Mouse (Mus musculus) ES-E14 (cell line): Measurements from ENCODE around the gene Nrg4. TPM values are rescaled to one million over a fixed set of nuclear protein-coding genes. Genes with fewer than 3 reads are reported as not detected.
A peak's percentile ranks its signal among the peaks of the same experiment; 100 is the strongest.

Source experiments
- DNase-seq: peaks from one replicate; pipeline ENCODE4 v3.0.0-alpha.2; 2013; ENCODE audit warnings: low read depth, low spot score
- H3K27ac ChIP-seq: 2 replicates; pipeline ENCODE4 v1.5.1; 2012; ENCODE audit warnings: low read depth, mild to moderate bottlenecking, low read length, moderate library complexity, mixed read lengths; ENCODE audit not compliant: poor library complexity, insufficient read depth, severe bottlenecking
- H3K36me3 ChIP-seq: 2 replicates; pipeline ENCODE4 v1.6.1; 2012; ENCODE audit warnings: mild to moderate bottlenecking, low read length, moderate library complexity, mixed read lengths; ENCODE audit not compliant: control insufficient read depth, poor library complexity, insufficient read depth, severe bottlenecking
- H3K4me1 ChIP-seq, 2 experiments: fragments of 150-350 bp in 1 of 2; sonication (generic) in 1 of 2; 2 replicates each; pipeline ENCODE4 v1.6.1; 2012; ENCODE audit warnings: low read length in 2 of 2, mild to moderate bottlenecking in 1 of 2, mixed read lengths in 1 of 2; ENCODE audit not compliant: control insufficient read depth in 2 of 2, insufficient read depth in 2 of 2, poor library complexity in 1 of 2
- H3K4me3 ChIP-seq, 2 experiments: fragments of 150-350 bp in 1 of 2; sonication (generic) in 1 of 2; 2 replicates each; pipeline ENCODE4 v1.5.1; 2012; ENCODE audit warnings: low read length in 2 of 2, low read depth in 1 of 2, mild to moderate bottlenecking in 1 of 2, mixed read lengths in 1 of 2; ENCODE audit not compliant: insufficient read depth in 1 of 2, poor library complexity in 1 of 2, severe bottlenecking in 1 of 2
- H3K9ac ChIP-seq: 2 replicates; pipeline ENCODE4 v1.6.1; 2012; ENCODE audit warnings: low read depth, mild to moderate bottlenecking, low read length, mixed read lengths; ENCODE audit not compliant: poor library complexity, insufficient read depth, severe bottlenecking
- H3K9me3 ChIP-seq: fragments of 150-350 bp; sonication (generic); 2 replicates; pipeline ENCODE4 v1.6.1; 2012; ENCODE audit warnings: low read depth, mild to moderate bottlenecking, low read length; ENCODE audit not compliant: control insufficient read depth, insufficient read depth
- CHD2 ChIP-seq: IDR thresholded peaks from 2 replicates; pipeline ENCODE4 v1.6.1; 2014; ENCODE audit warnings: mild to moderate bottlenecking, low read depth, low read length, inconsistent platforms
- HCFC1 ChIP-seq: IDR thresholded peaks from 2 replicates; pipeline ENCODE4 v1.6.1; 2012; ENCODE audit warnings: low read length, inconsistent platforms, borderline replicate concordance; ENCODE audit not compliant: insufficient read depth
- MAFK ChIP-seq: IDR thresholded peaks from 2 replicates; pipeline ENCODE4 v1.6.1; 2014; ENCODE audit warnings: mild to moderate bottlenecking, low read depth, low read length, inconsistent platforms; ENCODE audit not compliant: insufficient read depth
- ZC3H11A ChIP-seq: IDR thresholded peaks from 2 replicates; pipeline ENCODE4 v1.6.1; 2012; ENCODE audit warnings: low read depth, mild to moderate bottlenecking, inconsistent platforms, low read length, borderline replicate concordance
- ZNF384 ChIP-seq: IDR thresholded peaks from 2 replicates; pipeline ENCODE4 v1.6.1; 2012; ENCODE audit warnings: low read depth, low read length, inconsistent platforms
- in situ Hi-C, 2 experiments: fragments of 600-800 bp; cut with MboI; formaldehyde crosslinking; loops; one replicate each; pipeline ENCODE4 v1.15.1; 2025; ENCODE audit warnings: low sequenced_read_pairs in 2 of 2, inconsistent platforms in 1 of 2; ENCODE audit not compliant: unreplicated experiment in 2 of 2
- total RNA-seq: library from RNA; depleted of rRNA; stranded (reverse); fragments of 300-350 nt; gene quantifications from 2 replicates; pipeline ENCODE4 v1.2.3, GENCODE M21; 2012

Nrg4 gene
- total RNA-seq, 1 experiment, result 5.8 TPM

DNA sequence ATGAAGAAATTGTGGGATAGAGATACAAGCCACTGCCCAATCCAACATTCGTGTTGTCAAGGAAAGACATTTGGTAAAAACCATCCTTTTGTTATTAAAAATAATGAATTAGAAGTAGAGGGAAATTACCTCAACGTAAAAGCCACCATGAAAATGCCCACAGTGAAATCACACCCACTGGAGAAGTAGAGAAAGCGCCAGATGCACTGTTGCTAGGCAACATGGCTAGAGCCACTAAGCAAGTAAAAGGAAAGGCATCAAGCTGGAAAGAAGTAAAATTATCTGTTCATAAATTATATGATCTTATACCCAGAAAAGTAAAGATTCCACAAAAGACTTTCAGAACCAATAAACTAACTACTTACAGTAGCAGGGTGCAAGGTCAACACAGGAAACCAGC lies 100.4 kb downstream of the Nrg4 start:
- Histone ChIP-seq H3K9ac (no peak overlapping the region), H3K27ac (no peak overlapping the region), H3K4me1 (peaks cover 4 to 5% of the 10 kb centered on the region in 2 experiments; a peak in 2 of 4 replicates), H3K4me3 (no peak overlapping the region), H3K9me3 (no peaks in the 10 kb centered on the region), H3K36me3 (peaks cover 20% of the 10 kb centered on the region)
- in situ Hi-C loops, result no loop called here
- TF ChIP-seq ZC3H11A (no peak), ZNF384 (no peak), CHD2 (no peak)
- no peak for DNase-seq

DNA sequence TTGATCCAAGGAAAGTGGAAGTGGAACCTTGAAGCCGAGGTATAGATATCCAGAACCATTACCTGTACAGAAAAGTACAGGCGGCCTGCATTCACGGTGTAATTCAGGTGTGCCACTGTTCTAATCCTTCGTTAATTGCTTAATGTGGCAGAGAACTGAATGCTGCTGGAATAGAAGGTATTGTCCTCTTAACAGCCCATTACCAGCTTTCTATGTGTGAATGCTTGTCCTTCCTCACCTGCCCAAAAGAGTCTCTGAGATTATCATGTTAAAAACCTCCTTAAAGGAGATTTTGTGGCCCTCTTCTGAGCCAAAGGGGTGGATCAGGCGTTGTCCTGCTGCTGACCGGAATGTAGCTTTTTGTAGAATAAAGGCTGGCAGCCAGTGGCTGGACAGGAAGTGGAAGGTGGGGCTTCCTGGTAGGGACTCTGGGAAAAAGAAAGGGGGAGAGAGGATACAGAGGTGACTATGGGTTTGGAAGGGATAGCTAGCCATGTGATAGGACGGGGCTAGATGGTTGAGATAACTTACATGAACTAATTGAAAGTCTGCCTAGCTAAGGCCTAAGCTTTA lies 101.4 kb downstream of the Nrg4 start:
- no peak for DNase-seq
- no peaks in the 10 kb centered on the region for H3K9me3 ChIP-seq
- 0 out of 2 replicates have a peak, but pooled peaks have one; percentile 43 for TF ChIP-seq CHD2
- no peak for TF ChIP-seq HCFC1
- H3K9ac ChIP-seq, result no peak overlapping the region
- in situ Hi-C loops, result no loop called here
- no peak overlapping the region for H3K4me3 ChIP-seq
- peak overlapping the region; percentile 7; the same call in 1 of the 2 replicates for H3K27ac ChIP-seq
- H3K4me1 ChIP-seq, result peaks cover 4 to 5% of the 10 kb centered on the region in 2 experiments; a peak in 2 of 4 replicates
- peaks cover 27% of the 10 kb centered on the region for H3K36me3 ChIP-seq

DNA sequence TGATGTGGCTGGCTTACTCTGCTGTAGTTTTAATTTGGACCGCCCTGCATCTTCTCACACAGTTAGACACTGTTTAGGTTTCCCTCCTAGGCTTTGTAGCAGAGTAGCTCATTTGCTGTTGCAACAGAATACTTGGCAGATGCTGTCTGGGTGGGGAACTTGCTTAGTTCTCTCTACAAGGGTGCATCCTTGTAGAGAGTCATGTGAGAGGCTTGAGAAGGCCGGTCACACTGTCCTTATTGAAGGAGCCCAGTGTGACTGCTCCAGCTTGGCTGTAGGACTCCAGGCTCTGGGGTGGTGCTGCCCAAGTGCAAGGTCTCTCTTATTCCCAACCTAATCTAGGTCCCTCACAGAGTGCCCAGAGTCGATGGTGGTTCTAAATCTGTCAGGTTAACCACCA lies 109.3 kb downstream of the Nrg4 start:
- H3K4me1 ChIP-seq, result peaks cover 16 to 40% of the 10 kb centered on the region in 2 experiments
- peak overlapping the region; percentile 22; the same call in 1 of the 2 replicates for H3K9ac ChIP-seq
- DNase-seq, result no peak
- no peak for TF ChIP-seq CHD2
- no peak for TF ChIP-seq ZC3H11A
- no peak for TF ChIP-seq ZNF384
- TF ChIP-seq HCFC1, result no peak
- no peak for TF ChIP-seq MAFK
- H3K36me3 ChIP-seq, result peaks cover 39% of the 10 kb centered on the region
- H3K9me3 ChIP-seq, result no peaks in the 10 kb centered on the region
- H3K27ac ChIP-seq, result peak overlapping the region; percentile 72
- in situ Hi-C loops, result no loop called here
- H3K4me3 ChIP-seq, result no peak overlapping the region

GRCm38 (mm10) chr9:55216078-55216477 lies 110.6 kb downstream of the Nrg4 start:
- DNase-seq, result peak; percentile 86

DNA sequence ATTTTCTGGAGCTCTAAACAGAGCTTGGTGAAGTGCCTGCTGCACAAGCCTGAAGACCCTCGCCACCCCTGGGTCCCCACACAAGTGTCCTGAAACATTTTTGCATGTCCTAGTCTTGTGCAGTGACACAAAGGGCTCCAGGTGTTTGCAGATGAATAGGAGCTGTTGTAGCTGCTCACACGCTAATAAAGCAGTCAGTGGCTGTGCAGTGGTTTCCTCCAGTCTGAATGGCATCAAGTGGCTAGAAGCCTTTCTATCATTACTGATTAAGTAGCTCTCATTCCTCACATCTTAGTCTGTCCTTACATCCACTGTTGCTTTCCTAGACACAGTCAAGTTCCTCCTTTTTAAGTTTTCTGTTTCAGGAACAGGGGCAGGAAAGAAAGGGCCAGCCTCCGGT lies 111.0 kb downstream of the Nrg4 start:
- H3K9ac ChIP-seq, result peak overlapping the region; percentile 47; the same call in 1 of the 2 replicates
- DNase-seq, result no peak
- H3K27ac ChIP-seq, result peak overlapping the region; percentile 99
- peak overlapping the region; percentile 30 to 38; a peak in 3 of 4 replicates for H3K4me3 ChIP-seq
- TF ChIP-seq HCFC1, result no peak
- TF ChIP-seq CHD2, result no peak
- TF ChIP-seq ZNF384, result no peak
- TF ChIP-seq ZC3H11A, result no peak
- TF ChIP-seq MAFK, result no peak
- peaks cover 22 to 46% of the 10 kb centered on the region in 2 experiments for H3K4me1 ChIP-seq
- H3K36me3 ChIP-seq, result peaks cover 35% of the 10 kb centered on the region
- in situ Hi-C loops, result no loop called here
- no peaks in the 10 kb centered on the region for H3K9me3 ChIP-seq

More at GRCm38 (mm10) chr9:55216078-55216477, 110.6 kb downstream of the Nrg4 start:
- no peaks in the 10 kb centered on the region for H3K9me3 ChIP-seq
- peaks cover 39% of the 10 kb centered on the region for H3K36me3 ChIP-seq
- H3K9ac ChIP-seq, result peak overlapping the region; percentile 47; the same call in 1 of the 2 replicates
- H3K4me1 ChIP-seq, result peaks cover 21 to 42% of the 10 kb centered on the region in 2 experiments
- peak overlapping the region; percentile 30 to 38; a peak in 3 of 4 replicates for H3K4me3 ChIP-seq
- in situ Hi-C loops, result no loop called here
- TF ChIP-seq CHD2, result no peak; the same call in 1 of the 2 replicates
- no peak for TF ChIP-seq ZNF384
- no peak for TF ChIP-seq HCFC1
- TF ChIP-seq ZC3H11A, result no peak
- no peak for TF ChIP-seq MAFK
- peak overlapping the region; percentile 99 for H3K27ac ChIP-seq
